Mouse (Mus musculus): ENCODE results near the gene Capza2. TPM values are rescaled to one million over a fixed set of nuclear protein-coding genes. Genes with fewer than 3 reads are reported as not detected.
"Not testable (repeated sequence)": the region's sequence is repeated elsewhere in the genome, so short reads cannot be mapped to it uniquely, and the experiment has no call there.

Capza2 gene
- polyA plus RNA-seq, 1 experiment from 2014 or later: 269 TPM

GRCm38 (mm10) chr6:17692647-17693046 is 56.6 kb downstream of the Capza2 start, which contains the start of gene St7:
Gene St7, plus strand, starts transcription at chr6:17692933.
- no peak for ATAC-seq
- Histone ChIP-seq H3K27me3 (replicated peaks; ENCODE audit: control insufficient read depth, insufficient read depth, low read length) (no peaks in the 10 kb centered on the region), H3K36me3 (ENCODE audit: control insufficient read depth, insufficient read depth) (no peaks in the 10 kb centered on the region), H3K27ac (ENCODE audit: low read length) (peak within 1 kb of the TSS; percentile 63), H3K9me3 (ENCODE audit: control insufficient read depth, low read length) (no peaks in the 10 kb centered on the region), H3K4me2 (ENCODE audit: low read length) (peak within 1 kb of the TSS; percentile 91), H3K4me3 (replicated peaks; ENCODE audit: low read length) (peak within 1 kb of the TSS; percentile 82), H3K9ac (replicated peaks; ENCODE audit: low read depth, low read length) (peak within 1 kb of the TSS; percentile 82), H3K4me1 (replicated peaks; ENCODE audit: control insufficient read depth, insufficient read depth, low read length) (peaks cover 17% of the 10 kb centered on the region)
- 82% methylated on average over 7 of the region's 7 CpGs for WGBS

GRCm38 (mm10) chr6:17693726-17694549 is 57.9 kb downstream of the Capza2 start:
- Histone ChIP-seq H3K27me3 (replicated peaks; ENCODE audit: control insufficient read depth, insufficient read depth, low read length) (no peaks in the 10 kb centered on the region), H3K9me3 (ENCODE audit: control insufficient read depth, low read length) (no peaks in the 10 kb centered on the region), H3K36me3 (ENCODE audit: control insufficient read depth, insufficient read depth) (no peaks in the 10 kb centered on the region), H3K4me3 (replicated peaks; ENCODE audit: low read length) (peak overlapping the region; percentile 82), H3K9ac (replicated peaks; ENCODE audit: low read depth, low read length) (peak overlapping the region; percentile 82), H3K27ac (ENCODE audit: low read length) (peak overlapping the region; percentile 63), H3K4me2 (ENCODE audit: low read length) (peak overlapping the region; percentile 91), H3K4me1 (replicated peaks; ENCODE audit: control insufficient read depth, insufficient read depth, low read length) (peaks cover 17% of the 10 kb centered on the region)
- under 1% methylated on average over 93 of the region's 97 CpGs for WGBS
- ATAC-seq: peak; percentile 76

DNA sequence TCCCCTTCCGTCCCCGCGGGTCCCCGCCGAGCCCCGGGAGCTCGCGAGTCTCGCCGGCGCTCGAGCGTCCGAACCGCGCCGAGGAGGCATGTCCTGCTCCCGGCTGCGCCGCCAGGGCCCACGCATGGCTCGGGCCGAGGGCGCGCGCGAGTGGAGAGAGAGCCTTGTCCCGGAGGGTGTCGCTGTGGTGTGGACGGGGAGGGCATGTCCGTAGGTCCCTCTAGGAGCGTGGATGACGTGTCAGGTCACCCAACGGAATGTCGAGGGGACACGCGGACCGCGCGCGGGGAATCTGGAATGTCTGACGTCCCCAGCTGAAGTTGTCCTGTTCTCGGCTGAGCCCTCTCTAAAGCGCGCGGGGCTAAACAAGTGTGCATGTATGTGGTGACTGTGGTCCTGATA is 58.5 kb downstream of the Capza2 start:
- peak; percentile 70 for ATAC-seq

DNA sequence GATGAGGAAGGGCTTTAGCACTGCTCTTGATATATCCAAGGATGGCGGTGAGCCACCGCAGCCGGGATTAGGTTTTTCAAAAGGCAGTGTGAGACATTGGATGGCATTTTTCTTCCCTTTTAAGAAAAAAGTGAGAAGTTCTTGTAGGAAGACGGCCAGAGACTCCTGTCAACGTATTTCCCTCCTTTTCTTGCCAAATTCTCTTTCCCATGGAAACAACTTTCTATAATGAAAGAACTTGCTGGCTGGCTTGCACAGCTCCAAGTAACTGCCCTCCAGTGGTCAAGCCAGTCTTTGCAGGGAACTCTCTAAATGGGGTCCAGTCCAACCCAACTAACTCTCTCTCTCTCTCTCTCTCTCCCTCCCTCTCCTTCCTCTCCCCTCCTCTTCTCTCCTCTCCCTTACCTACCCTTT is 60.3 kb downstream of the Capza2 start:
- ATAC-seq: peak; percentile 13; the same call in 1 of the 2 replicates
- peak overlapping the region; percentile 53 for H3K27ac ChIP-seq (ENCODE audit: low read length)
- peaks cover 22% of the 10 kb centered on the region for H3K4me1 ChIP-seq (replicated peaks; ENCODE audit: control insufficient read depth, insufficient read depth, low read length)
- H3K36me3 ChIP-seq (ENCODE audit: control insufficient read depth, insufficient read depth): no peaks in the 10 kb centered on the region
- peak overlapping the region; percentile 1; the same call in 1 of the 2 replicates for H3K4me3 ChIP-seq (replicated peaks; ENCODE audit: low read length)
- no peaks in the 10 kb centered on the region for H3K9me3 ChIP-seq (ENCODE audit: control insufficient read depth, low read length)
- no peaks in the 10 kb centered on the region for H3K27me3 ChIP-seq (replicated peaks; ENCODE audit: control insufficient read depth, insufficient read depth, low read length)
- H3K9ac ChIP-seq (replicated peaks; ENCODE audit: low read depth, low read length): no peak overlapping the region
- WGBS: 31% methylated on average over 5 of the region's 5 CpGs
- H3K4me2 ChIP-seq (ENCODE audit: low read length): peak overlapping the region; percentile 35

More for the DNA sequence above, 58.5 kb downstream of the Capza2 start:
- Histone ChIP-seq H3K9me3 (ENCODE audit: control insufficient read depth, low read length) (no peaks in the 10 kb centered on the region), H3K36me3 (ENCODE audit: control insufficient read depth, insufficient read depth) (no peaks in the 10 kb centered on the region), H3K9ac (replicated peaks; ENCODE audit: low read depth, low read length) (peak overlapping the region; percentile 82), H3K27me3 (replicated peaks; ENCODE audit: control insufficient read depth, insufficient read depth, low read length) (no peaks in the 10 kb centered on the region), H3K4me3 (replicated peaks; ENCODE audit: low read length) (peak overlapping the region; percentile 82), H3K4me2 (ENCODE audit: low read length) (peak overlapping the region; percentile 91), H3K27ac (ENCODE audit: low read length) (peak overlapping the region; percentile 63), H3K4me1 (replicated peaks; ENCODE audit: control insufficient read depth, insufficient read depth, low read length) (peaks cover 17% of the 10 kb centered on the region)
- WGBS: under 1% methylated on average over 45 of the region's 46 CpGs

DNA sequence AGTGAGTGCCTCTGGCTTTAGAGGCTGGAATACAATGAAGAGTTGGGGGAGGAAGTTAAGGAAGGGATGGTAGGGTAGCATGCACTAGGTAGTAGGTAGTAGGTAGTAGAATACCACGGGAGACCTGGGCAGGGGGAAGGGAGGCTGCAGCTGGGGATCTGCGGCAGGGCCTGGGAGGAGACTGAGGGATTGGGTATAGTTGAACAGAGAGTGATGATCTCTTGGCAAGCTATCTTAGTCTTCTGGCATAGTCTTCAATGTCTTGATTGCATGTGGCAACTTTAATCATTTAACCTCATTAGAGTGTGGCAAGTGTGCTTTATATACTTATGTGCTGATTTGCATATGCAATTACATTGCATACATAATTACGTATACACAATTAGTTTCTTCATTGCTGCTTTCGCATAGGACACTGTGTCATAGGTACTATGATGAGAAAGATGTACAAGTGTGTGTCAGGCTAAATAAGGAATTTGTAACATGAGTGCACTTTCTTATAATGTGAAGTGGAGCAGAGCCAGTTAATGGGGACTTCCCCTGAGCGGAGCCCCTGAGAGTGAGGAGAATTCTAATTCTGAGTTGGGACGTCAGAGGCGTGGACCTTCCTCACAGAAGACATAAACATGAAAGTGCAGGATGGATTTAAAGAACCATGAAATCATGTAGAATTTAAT is 65.0 kb downstream of the Capza2 start:
- no peaks in the 10 kb centered on the region for H3K9me3 ChIP-seq (ENCODE audit: control insufficient read depth, low read length)
- no peak overlapping the region for H3K9ac ChIP-seq (replicated peaks; ENCODE audit: low read depth, low read length)
- no peaks in the 10 kb centered on the region for H3K27me3 ChIP-seq (replicated peaks; ENCODE audit: control insufficient read depth, insufficient read depth, low read length)
- no peak overlapping the region for H3K4me2 ChIP-seq (ENCODE audit: low read length)
- WGBS: 19% methylated on average over 7 of the region's 7 CpGs
- peaks cover 8% of the 10 kb centered on the region for H3K4me1 ChIP-seq (replicated peaks; ENCODE audit: control insufficient read depth, insufficient read depth, low read length)
- H3K4me3 ChIP-seq (replicated peaks; ENCODE audit: low read length): no peak overlapping the region
- peak; percentile 43 for ATAC-seq
- no peaks in the 10 kb centered on the region for H3K36me3 ChIP-seq (ENCODE audit: control insufficient read depth, insufficient read depth)
- no peak overlapping the region for H3K27ac ChIP-seq (ENCODE audit: low read length)

DNA sequence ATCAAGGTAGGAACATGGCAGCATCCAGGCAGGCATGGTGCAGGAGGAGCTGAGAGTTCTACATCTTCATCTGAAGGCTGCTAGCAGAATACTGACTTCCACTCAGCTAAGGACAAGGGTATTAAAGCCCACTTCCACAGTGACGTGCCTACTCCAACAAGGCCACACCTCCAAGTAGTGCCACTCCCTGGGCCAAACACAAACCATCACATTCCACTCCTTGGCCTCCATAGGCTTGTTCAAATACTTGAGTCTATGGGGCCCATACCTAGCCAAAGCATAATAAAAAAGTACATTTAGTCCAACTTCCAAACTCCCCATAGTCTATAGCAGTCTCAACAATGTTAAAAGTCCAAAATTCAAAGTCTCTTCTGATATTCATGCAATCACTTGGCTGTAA is 68.0 kb downstream of the Capza2 start:
- not testable (repeated sequence) for ATAC-seq; H3K4me3 ChIP-seq (replicated peaks; ENCODE audit: low read length); H3K27ac ChIP-seq (ENCODE audit: low read length); H3K4me2 ChIP-seq (ENCODE audit: low read length); H3K36me3 ChIP-seq (ENCODE audit: control insufficient read depth, insufficient read depth); H3K4me1 ChIP-seq (replicated peaks; ENCODE audit: control insufficient read depth, insufficient read depth, low read length); H3K27me3 ChIP-seq (replicated peaks; ENCODE audit: control insufficient read depth, insufficient read depth, low read length); H3K9me3 ChIP-seq (ENCODE audit: control insufficient read depth, low read length); H3K9ac ChIP-seq (replicated peaks; ENCODE audit: low read depth, low read length)
- WGBS: 93% methylated on average over 1 of the region's 1 CpGs

DNA sequence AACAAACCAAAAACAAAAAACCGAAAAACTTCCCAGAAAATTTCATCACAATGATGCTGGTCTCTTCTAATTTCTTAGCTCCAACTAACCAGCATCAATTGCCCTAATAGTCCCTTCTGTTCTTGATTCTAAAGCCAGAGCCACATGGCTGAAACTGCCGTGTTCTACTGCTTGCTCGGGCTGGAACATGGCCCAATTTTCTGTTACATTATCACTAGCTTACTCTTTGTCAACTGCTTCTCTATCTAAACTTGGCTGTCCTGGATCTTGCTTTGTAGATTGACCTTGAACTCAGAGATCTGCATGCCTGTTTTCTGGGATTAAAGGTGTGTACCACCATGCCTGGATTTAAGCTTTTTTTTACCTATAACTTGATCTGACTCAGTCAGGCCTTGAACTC is 69.9 kb downstream of the Capza2 start:
- ATAC-seq: no peak
- Histone ChIP-seq H3K4me1 (replicated peaks; ENCODE audit: control insufficient read depth, insufficient read depth, low read length) (peaks cover 3% of the 10 kb centered on the region), H3K4me2 (ENCODE audit: low read length) (no peak overlapping the region), H3K27ac (ENCODE audit: low read length) (no peak overlapping the region), H3K27me3 (replicated peaks; ENCODE audit: control insufficient read depth, insufficient read depth, low read length) (no peaks in the 10 kb centered on the region), H3K4me3 (replicated peaks; ENCODE audit: low read length) (no peak overlapping the region), H3K9ac (replicated peaks; ENCODE audit: low read depth, low read length) (no peak overlapping the region), H3K9me3 (ENCODE audit: control insufficient read depth, low read length) (no peaks in the 10 kb centered on the region), H3K36me3 (ENCODE audit: control insufficient read depth, insufficient read depth) (no peaks in the 10 kb centered on the region)
- WGBS: 91% methylated on average over 3 of the region's 3 CpGs

Other genes with a start within 250 kb of the Capza2 start
- gene Met, start 172.4 kb upstream of the Capza2 start, polyA plus RNA-seq (2015; fragmentation: Nextera tagmentation; extraction: Ambion mirVana): 3.4 TPM in 2 replicates
- 68.0 and 70.6 TPM in 2 replicates for gene St7, start 56.7 kb downstream of the Capza2 start, polyA plus RNA-seq (2015; fragmentation: Nextera tagmentation; extraction: Ambion mirVana)